Mouse (Mus musculus) stomach, postnatal 0 days (tissue): Measurements from ENCODE around the gene Ric8b. TPM values are rescaled to one million over a fixed set of nuclear protein-coding genes. Genes with fewer than 3 reads are reported as not detected.

Experiments used
- ATAC-seq: fragments of 200-750 bp; cut with Nextera tagmentation; 2 replicates; pipeline ENCODE4 v1.8.0; 2017; ENCODE audit not compliant: low FRiP score, low TSS enrichment
- DNase-seq: peaks from one replicate; pipeline ENCODE4 v3.0.0-alpha.2; 2016; ENCODE audit warnings: low spot score
- H3K27ac ChIP-seq: fragments of 300-500 bp; sonication (generic); replicated peaks from 2 replicates; pipeline ENCODE4 v1.5.1; 2014; ENCODE audit warnings: mild to moderate bottlenecking, control low read depth
- H3K27me3 ChIP-seq: fragments of 300-500 bp; sonication (generic); 2 replicates; pipeline ENCODE4 v1.6.1; 2014; ENCODE audit warnings: low read length; ENCODE audit not compliant: control insufficient read depth, insufficient read depth
- H3K36me3 ChIP-seq: fragments of 300-500 bp; sonication (generic); 2 replicates; pipeline ENCODE4 v1.6.1; 2014; ENCODE audit warnings: low read length, mixed read lengths; ENCODE audit not compliant: control insufficient read depth, insufficient read depth
- H3K4me1 ChIP-seq: fragments of 300-500 bp; sonication (generic); replicated peaks from 2 replicates; pipeline ENCODE4 v1.6.1; 2014; ENCODE audit warnings: antibody characterized with exemption; ENCODE audit not compliant: control insufficient read depth, insufficient read depth
- H3K4me2 ChIP-seq: fragments of 300-500 bp; sonication (generic); replicated peaks from 2 replicates; pipeline ENCODE4 v1.6.1; 2014; ENCODE audit warnings: low read depth, mild to moderate bottlenecking, control low read depth, moderate library complexity
- H3K4me3 ChIP-seq: fragments of 300-500 bp; sonication (generic); 2 replicates; pipeline ENCODE4 v1.5.1; 2014; ENCODE audit warnings: low read depth, low read length, control low read depth
- H3K9ac ChIP-seq: fragments of 300-500 bp; sonication (generic); 2 replicates; pipeline ENCODE4 v1.6.1; 2014; ENCODE audit warnings: mild to moderate bottlenecking, low read length, control low read depth, mixed read lengths
- H3K9me3 ChIP-seq: fragments of 300-500 bp; sonication (generic); 2 replicates; pipeline ENCODE4 v1.6.1; 2016; ENCODE audit warnings: low read length; ENCODE audit not compliant: control insufficient read depth
- CTCF ChIP-seq: IDR thresholded peaks from 2 replicates; pipeline ENCODE4 v1.5.1; 2016; ENCODE audit warnings: antibody characterized with exemption, low read depth, mild to moderate bottlenecking, moderate library complexity
- EP300 ChIP-seq: optimal IDR thresholded peaks from 2 replicates; pipeline ENCODE3; 2016; ENCODE audit warnings: antibody characterized with exemption
- WGBS: fragments of 180-500 bp; shearing (Covaris S2); extraction: QIAGEN DNeasy Blood & Tissue Kit; methylation state at CpG from one replicate; pipeline ENCODE4 v1.1.7; 2014; 5-methylcytosine and 5-hydroxymethylcytosine counted together
- polyA plus RNA-seq: library from polyadenylated mRNA; unstranded; fragments of >200 nt; fragmentation: Nextera tagmentation; extraction: Ambion mirVana; gene quantifications from 2 replicates; pipeline ENCODE4 v1.2.1, GENCODE M21; 2015

Ric8b gene
- polyA plus RNA-seq, 1 experiment from 2014 or later = 7.4 TPM

- H3K27ac ChIP-seq = peak overlapping the region; percentile 14; the same call in 1 of the 2 replicates
- ATAC-seq = no peak
- H3K9ac ChIP-seq = no peak overlapping the region
- DNase-seq = no peak
- no peak for TF ChIP-seq EP300
- peak; percentile 28; the same call in 1 of the 2 replicates for TF ChIP-seq CTCF
- no peaks in the 10 kb centered on the region for H3K27me3 ChIP-seq
- no peak overlapping the region for H3K4me2 ChIP-seq
- peaks cover 3% of the 10 kb centered on the region; the same call in 1 of the 2 replicates for H3K36me3 ChIP-seq
- WGBS = 43% methylated on average over 12 of the region's 12 CpGs
- H3K4me1 ChIP-seq = 0 out of 2 replicates have a peak, but pooled peaks cover 3% of the 10 kb centered on the region
- no peaks in the 10 kb centered on the region for H3K9me3 ChIP-seq
- H3K4me3 ChIP-seq = no peak overlapping the region
These were observed 51.7 kb downstream of the Ric8b start for GRCm38 (mm10) chr10:84968852-84969704.

GRCm38 (mm10) chr10:84975264-84975663 lies 57.8 kb downstream of the Ric8b start:
- H3K4me3 ChIP-seq = no peak overlapping the region
- H3K4me2 ChIP-seq = no peak overlapping the region
- H3K27ac ChIP-seq = no peak overlapping the region
- no peak overlapping the region for H3K9ac ChIP-seq
- 78% methylated on average over 4 of the region's 4 CpGs for WGBS
- DNase-seq (no peak), ATAC-seq (no peak)
- no peaks in the 10 kb centered on the region for H3K4me1 ChIP-seq
- H3K36me3 ChIP-seq = 0 out of 2 replicates have a peak, but pooled peaks cover 3% of the 10 kb centered on the region
- no peaks in the 10 kb centered on the region for H3K27me3 ChIP-seq
- no peaks in the 10 kb centered on the region for H3K9me3 ChIP-seq
- TF ChIP-seq EP300 = no peak
- no peak for TF ChIP-seq CTCF

- no peak overlapping the region for H3K4me3 ChIP-seq
- TF ChIP-seq EP300 (no peak), CTCF (no peak)
- DNase-seq = no peak
- no peaks in the 10 kb centered on the region for H3K4me1 ChIP-seq
- H3K9me3 ChIP-seq = no peaks in the 10 kb centered on the region
- H3K27me3 ChIP-seq = no peaks in the 10 kb centered on the region
- no peak overlapping the region for H3K9ac ChIP-seq
- no peak overlapping the region for H3K4me2 ChIP-seq
- 33% methylated on average over 8 of the region's 8 CpGs for WGBS
- no peak overlapping the region for H3K27ac ChIP-seq
- 0 out of 2 replicates have a peak, but pooled peaks cover 3% of the 10 kb centered on the region for H3K36me3 ChIP-seq
- ATAC-seq = no peak
These were observed 59.4 kb downstream of the Ric8b start for GRCm38 (mm10) chr10:84976588-84977351.

GRCm38 (mm10) chr10:84980291-84980690 lies 62.9 kb downstream of the Ric8b start:
- 95% methylated on average over 5 of the region's 5 CpGs for WGBS

GRCm38 (mm10) chr10:84981441-84981840 lies 64.0 kb downstream of the Ric8b start:
- 97% methylated on average over 2 of the region's 2 CpGs for WGBS
- Histone ChIP-seq H3K27ac (no peak overlapping the region), H3K4me3 (no peak overlapping the region), H3K9me3 (no peaks in the 10 kb centered on the region), H3K4me2 (no peak overlapping the region), H3K9ac (no peak overlapping the region), H3K27me3 (no peaks in the 10 kb centered on the region), H3K4me1 (no peaks in the 10 kb centered on the region), H3K36me3 (0 out of 2 replicates have a peak, but pooled peaks cover 8% of the 10 kb centered on the region)
- DNase-seq (no peak), ATAC-seq (no peak)
- TF ChIP-seq EP300 (no peak), CTCF (no peak)

More at GRCm38 (mm10) chr10:84980291-84980690, 62.9 kb downstream of the Ric8b start:
- no peak for DNase-seq
- Histone ChIP-seq H3K27ac (no peak overlapping the region), H3K4me1 (no peaks in the 10 kb centered on the region), H3K4me2 (no peak overlapping the region), H3K9ac (no peak overlapping the region), H3K36me3 (0 out of 2 replicates have a peak, but pooled peaks cover 8% of the 10 kb centered on the region), H3K9me3 (no peaks in the 10 kb centered on the region), H3K27me3 (no peaks in the 10 kb centered on the region), H3K4me3 (no peak overlapping the region)
- no peak for TF ChIP-seq CTCF
- no peak for TF ChIP-seq EP300
- ATAC-seq = no peak
